Mouse (Mus musculus) kidney, adult 10 weeks (tissue): ENCODE results near the gene Gmds. TPM values are rescaled to one million over a fixed set of nuclear protein-coding genes. Genes with fewer than 3 reads are reported as not detected.

Experiments used
- polyA plus RNA-seq: library from polyadenylated mRNA; stranded (reverse); fragments of 350-450 nt; fragmentation: Illumina TruSeq; extraction: RNeasy Lipid Tissue Mini Kit (QIAGEN cat#74804); gene quantifications from one replicate; pipeline ENCODE4 v1.2.3, GENCODE M21; 2014; ENCODE audit warnings: low read depth, low replicate concordance

The Gmds gene
- polyA plus RNA-seq = 25.3 TPM

GRCm38 (mm10) chr13:32338513-32339365 is at the start of gene Gmds:
Gene Gmds (minus strand): TSS chr13:32338740.

DNA sequence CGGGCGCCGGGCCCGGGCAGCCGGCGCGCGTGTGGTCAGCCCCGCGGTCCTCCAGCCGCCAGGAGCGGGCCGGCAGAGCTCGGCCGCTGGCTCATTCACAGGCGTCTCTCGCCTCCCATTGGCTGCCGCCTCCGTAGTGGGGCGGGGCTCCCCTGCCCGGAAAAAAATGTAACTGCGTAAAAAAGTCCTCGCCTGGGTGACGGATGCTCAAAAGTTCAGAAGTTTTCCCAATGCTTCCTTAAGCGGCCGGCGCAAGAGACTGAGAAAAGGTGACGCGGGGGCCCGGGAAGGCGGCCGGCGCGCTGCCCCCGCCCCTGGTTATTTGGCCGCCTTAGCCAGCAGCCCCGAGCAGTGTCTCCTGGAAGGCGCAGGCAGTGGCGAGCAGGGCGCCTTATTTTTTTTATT is 532.1 kb downstream of the Gmds start, which contains the start of gene Foxc1:
Foxc1 (plus strand) TSS at position 206 of the 405 bp plus-strand sequence.

